Mouse (Mus musculus) kidney, embryonic 15.5 days (tissue): Measurements from ENCODE around the gene Sox13. TPM values are rescaled to one million over a fixed set of nuclear protein-coding genes. Genes with fewer than 3 reads are reported as not detected.

Experiments
- ATAC-seq: fragments of 200-750 bp; cut with Nextera tagmentation; replicated peaks from 2 replicates; pipeline ENCODE4 v1.8.0; 2017; ENCODE audit warnings: moderate TSS enrichment; ENCODE audit not compliant: low FRiP score
- H3K27ac ChIP-seq: fragments of 300-500 bp; sonication (generic); 2 replicates; pipeline ENCODE4 v1.5.1; 2015; ENCODE audit warnings: mild to moderate bottlenecking, inconsistent platforms
- H3K27me3 ChIP-seq: fragments of 300-500 bp; sonication (generic); 2 replicates; pipeline ENCODE4 v1.6.1; 2015; ENCODE audit warnings: inconsistent platforms
- H3K36me3 ChIP-seq: fragments of 300-500 bp; sonication (generic); 2 replicates; pipeline ENCODE4 v1.6.1; 2015; ENCODE audit warnings: inconsistent platforms
- H3K4me1 ChIP-seq: fragments of 300-500 bp; sonication (generic); 2 replicates; pipeline ENCODE4 v1.6.1; 2015; ENCODE audit warnings: inconsistent platforms
- H3K4me2 ChIP-seq: fragments of 300-500 bp; sonication (generic); 2 replicates; pipeline ENCODE4 v1.6.1; 2015; ENCODE audit warnings: moderate library complexity, mild to moderate bottlenecking, inconsistent platforms
- H3K4me3 ChIP-seq: fragments of 300-500 bp; sonication (generic); replicated peaks from 2 replicates; pipeline ENCODE4 v1.5.1; 2015; ENCODE audit warnings: mild to moderate bottlenecking, inconsistent platforms
- H3K9ac ChIP-seq: fragments of 300-500 bp; sonication (generic); 2 replicates; pipeline ENCODE4 v1.6.1; 2015; ENCODE audit warnings: mild to moderate bottlenecking, inconsistent platforms
- H3K9me3 ChIP-seq: fragments of 300-500 bp; sonication (generic); replicated peaks from 2 replicates; pipeline ENCODE4 v1.6.1; 2016; ENCODE audit warnings: inconsistent platforms
- WGBS: fragments of 180-500 bp; shearing (Covaris S2); methylation state at CpG from one replicate; pipeline ENCODE4 v1.1.7; 2015; ENCODE audit warnings: mixed read lengths; 5-methylcytosine and 5-hydroxymethylcytosine counted together
- polyA plus RNA-seq: library from polyadenylated mRNA; unstranded; fragments of >200 nt; fragmentation: Nextera tagmentation; extraction: Ambion mirVana; gene quantifications from 2 replicates; pipeline ENCODE4 v1.2.1, GENCODE M21; 2015

Sox13 gene
- polyA plus RNA-seq, 1 experiment from 2014 or later = 16.2 TPM

DNA sequence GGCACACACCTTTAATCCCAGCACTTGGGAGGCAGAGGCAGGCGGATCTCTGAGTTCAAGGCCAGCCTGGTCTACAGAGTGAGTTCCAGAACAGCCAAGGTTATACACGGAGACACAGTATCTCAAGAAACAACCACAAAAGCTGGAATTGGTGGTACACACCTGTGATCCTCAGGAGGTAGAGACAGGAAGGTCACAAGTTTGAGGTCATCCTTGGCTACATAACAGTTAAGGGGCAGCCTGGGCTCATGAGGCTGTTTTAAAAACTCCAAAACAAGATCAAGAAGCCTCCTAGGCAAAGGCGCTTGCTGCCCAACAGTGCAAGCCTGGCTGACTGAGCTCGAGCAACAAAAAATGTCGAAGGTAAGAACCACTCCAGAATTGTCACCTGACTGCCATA is 27.5 kb downstream of the Sox13 start:
- Histone ChIP-seq H3K9ac (no peak overlapping the region), H3K4me2 (no peak overlapping the region), H3K4me1 (peaks cover 40% of the 10 kb centered on the region), H3K9me3 (no peaks in the 10 kb centered on the region; the same call in 1 of the 2 replicates), H3K27me3 (no peaks in the 10 kb centered on the region), H3K36me3 (peaks cover 19% of the 10 kb centered on the region), H3K4me3 (no peak overlapping the region), H3K27ac (0 out of 2 replicates have a peak overlapping the region, but pooled peaks have one; percentile 87)
- ATAC-seq = no peak
- WGBS = 92% methylated on average over 5 of the region's 5 CpGs

DNA sequence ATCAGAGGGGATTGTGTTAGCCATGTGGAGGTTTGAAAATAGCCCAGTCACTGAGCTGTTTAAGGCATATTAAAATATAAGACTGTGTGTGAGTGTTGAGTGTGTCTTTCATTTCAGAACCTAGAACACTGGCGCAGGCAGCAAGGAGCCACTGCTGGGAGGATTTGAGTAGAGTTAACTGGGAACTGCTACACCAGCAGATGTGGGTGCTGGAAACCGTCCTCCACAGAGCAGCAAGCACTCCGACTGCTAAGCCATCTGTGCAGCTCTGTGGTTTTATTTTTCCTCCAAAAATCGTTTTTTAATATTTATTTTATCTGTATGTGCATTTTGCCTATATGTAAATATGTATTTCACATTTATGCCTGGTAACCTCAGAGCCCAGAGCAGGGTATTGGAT is 29.5 kb downstream of the Sox13 start:
- 72% methylated on average over 4 of the region's 4 CpGs for WGBS
- peaks cover 28% of the 10 kb centered on the region for H3K4me1 ChIP-seq
- H3K4me2 ChIP-seq = no peak overlapping the region
- no peak overlapping the region for H3K9ac ChIP-seq
- H3K27ac ChIP-seq = no peak overlapping the region
- H3K4me3 ChIP-seq = no peak overlapping the region
- ATAC-seq = no peak
- H3K27me3 ChIP-seq = no peaks in the 10 kb centered on the region
- H3K36me3 ChIP-seq = peaks cover 39% of the 10 kb centered on the region
- H3K9me3 ChIP-seq = no peaks in the 10 kb centered on the region; the same call in 1 of the 2 replicates

DNA sequence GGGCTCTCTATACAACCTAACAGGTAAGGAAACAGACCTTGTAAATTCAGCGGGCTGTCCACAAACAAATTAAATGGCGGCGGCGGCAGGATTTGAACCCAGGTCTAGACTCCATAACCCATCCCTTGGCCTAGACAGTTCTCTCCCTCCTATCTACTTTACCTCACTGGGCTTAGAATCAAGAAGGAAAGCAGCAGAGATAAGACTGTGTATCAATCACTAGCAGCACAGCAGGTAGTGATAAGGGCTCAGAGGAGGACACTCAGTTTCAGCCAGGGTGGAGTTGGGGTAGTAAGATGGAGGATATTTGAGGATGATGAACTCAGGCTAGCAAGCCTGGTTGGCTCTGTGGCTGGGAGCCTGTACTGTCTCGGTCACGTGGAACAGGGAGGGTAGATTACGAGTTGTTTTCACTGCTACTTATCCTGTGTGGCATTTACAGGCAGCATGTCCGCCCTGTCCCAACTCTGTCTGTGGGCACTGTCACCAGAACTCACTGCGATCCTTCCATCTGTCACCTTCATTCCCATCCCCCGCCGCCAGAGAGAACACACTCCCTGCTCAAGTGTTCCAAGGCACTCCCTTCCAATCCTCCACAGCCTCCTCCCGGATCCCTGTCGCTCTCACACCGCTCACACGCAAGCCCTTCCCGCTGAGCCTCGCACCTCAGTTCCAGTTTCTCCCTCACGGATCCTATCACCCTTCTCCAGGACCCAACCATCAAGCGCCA is 36.5 kb downstream of the Sox13 start:
- Histone ChIP-seq H3K27me3 (no peaks in the 10 kb centered on the region), H3K9ac (no peak overlapping the region), H3K4me3 (no peak overlapping the region), H3K4me2 (no peak overlapping the region), H3K4me1 (0 out of 2 replicates have a peak, but pooled peaks cover 4% of the 10 kb centered on the region), H3K27ac (no peak overlapping the region), H3K9me3 (no peaks in the 10 kb centered on the region; the same call in 1 of the 2 replicates), H3K36me3 (peaks cover 99% of the 10 kb centered on the region)
- 70% methylated on average over 19 of the region's 19 CpGs for WGBS
- ATAC-seq = no peak

DNA sequence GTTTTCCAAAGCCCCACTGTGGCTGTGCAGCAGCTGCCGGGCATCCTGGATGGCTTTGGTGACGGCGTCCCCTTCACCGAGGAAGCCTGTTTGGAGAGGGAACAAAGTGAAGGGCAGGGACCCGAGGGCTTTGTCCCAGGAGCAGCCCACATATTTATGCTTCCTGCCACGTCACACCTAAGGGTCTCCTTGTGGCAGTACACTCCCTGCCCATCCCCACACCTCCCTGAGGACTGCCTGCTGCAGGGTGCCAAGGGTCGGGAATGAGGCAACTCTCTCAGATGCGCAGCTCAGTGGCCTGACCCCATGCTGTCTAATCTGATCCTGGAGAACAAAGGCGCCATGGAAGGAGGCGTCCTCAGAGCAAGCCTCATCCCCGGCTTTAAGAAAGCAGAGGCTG is 38.0 kb downstream of the Sox13 start:
- WGBS = 66% methylated on average over 11 of the region's 11 CpGs
- H3K9ac ChIP-seq = no peak overlapping the region
- H3K27me3 ChIP-seq = no peaks in the 10 kb centered on the region
- no peak for ATAC-seq
- no peak overlapping the region for H3K4me3 ChIP-seq
- peaks cover 84% of the 10 kb centered on the region for H3K36me3 ChIP-seq
- no peak overlapping the region for H3K27ac ChIP-seq
- H3K4me2 ChIP-seq = no peak overlapping the region
- peaks cover 8% of the 10 kb centered on the region; the same call in 1 of the 2 replicates for H3K4me1 ChIP-seq
- no peaks in the 10 kb centered on the region for H3K9me3 ChIP-seq

DNA sequence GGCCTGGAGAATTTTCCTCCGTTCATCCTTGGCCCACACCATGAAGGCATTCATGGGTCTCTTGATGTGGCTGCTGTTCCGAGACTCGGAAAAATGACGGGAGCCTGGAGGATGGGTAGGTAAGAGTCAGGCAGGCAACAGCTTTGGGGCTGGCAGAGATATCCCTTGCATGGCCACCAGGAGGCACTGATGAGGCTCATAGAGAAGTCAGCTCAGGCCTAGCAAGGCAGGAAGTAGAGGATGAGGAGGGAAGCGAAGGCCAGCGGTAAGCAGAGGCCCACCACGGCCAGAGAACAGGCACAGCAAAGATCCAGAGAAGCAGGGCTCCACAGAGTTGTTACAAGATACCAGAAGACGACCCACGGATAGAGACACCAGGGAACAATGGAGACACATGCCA is 38.7 kb downstream of the Sox13 start:
- Histone ChIP-seq H3K36me3 (peaks cover 77% of the 10 kb centered on the region), H3K27ac (no peak overlapping the region)
- ATAC-seq = no peak

DNA sequence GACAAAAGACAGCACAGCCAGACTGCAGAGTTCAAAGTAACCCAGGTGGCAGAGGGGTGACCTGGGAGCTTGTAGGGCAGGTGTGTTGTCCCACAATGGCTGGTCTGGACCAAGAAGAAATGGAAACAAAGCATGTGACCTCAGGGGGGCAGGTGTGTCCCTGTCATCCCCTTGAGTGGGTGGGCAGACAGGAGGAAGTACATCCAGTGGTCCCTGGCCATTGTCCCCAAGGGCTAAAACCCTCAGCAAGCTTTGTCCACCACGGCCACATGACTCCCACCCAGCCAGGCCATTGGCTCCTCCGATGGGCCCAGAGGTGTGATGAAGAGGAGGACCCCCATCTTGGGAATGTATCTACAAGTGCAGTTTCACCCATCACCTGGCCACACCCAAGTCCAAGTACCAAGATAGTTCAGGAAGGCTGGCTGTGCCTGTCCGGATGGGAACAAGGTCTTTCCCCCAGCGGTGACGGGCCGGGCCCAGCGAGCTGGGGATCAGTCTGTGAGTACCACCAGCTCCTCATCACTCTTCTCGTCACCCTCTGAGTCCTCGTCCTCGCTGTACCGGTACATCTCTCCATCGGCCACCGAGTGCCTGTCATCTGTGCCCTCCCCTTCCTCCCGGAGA is 40.9 kb downstream of the Sox13 start:
- Histone ChIP-seq H3K4me3 (no peak overlapping the region), H3K27me3 (no peaks in the 10 kb centered on the region), H3K27ac (peak overlapping the region; percentile 23; the same call in 1 of the 2 replicates), H3K9ac (no peak overlapping the region), H3K4me1 (peaks cover 26% of the 10 kb centered on the region), H3K36me3 (peaks cover 55% of the 10 kb centered on the region), H3K4me2 (no peak overlapping the region), H3K9me3 (no peaks in the 10 kb centered on the region)
- 94% methylated on average over 14 of the region's 14 CpGs for WGBS
- no peak for ATAC-seq

More for the DNA sequence above, 38.7 kb downstream of the Sox13 start:
- no peaks in the 10 kb centered on the region for H3K27me3 ChIP-seq
- 40% methylated on average over 9 of the region's 9 CpGs for WGBS
- H3K9ac ChIP-seq = no peak overlapping the region
- H3K9me3 ChIP-seq = no peaks in the 10 kb centered on the region
- peaks cover 11% of the 10 kb centered on the region for H3K4me1 ChIP-seq
- no peak overlapping the region for H3K4me3 ChIP-seq
- H3K4me2 ChIP-seq = no peak overlapping the region

DNA sequence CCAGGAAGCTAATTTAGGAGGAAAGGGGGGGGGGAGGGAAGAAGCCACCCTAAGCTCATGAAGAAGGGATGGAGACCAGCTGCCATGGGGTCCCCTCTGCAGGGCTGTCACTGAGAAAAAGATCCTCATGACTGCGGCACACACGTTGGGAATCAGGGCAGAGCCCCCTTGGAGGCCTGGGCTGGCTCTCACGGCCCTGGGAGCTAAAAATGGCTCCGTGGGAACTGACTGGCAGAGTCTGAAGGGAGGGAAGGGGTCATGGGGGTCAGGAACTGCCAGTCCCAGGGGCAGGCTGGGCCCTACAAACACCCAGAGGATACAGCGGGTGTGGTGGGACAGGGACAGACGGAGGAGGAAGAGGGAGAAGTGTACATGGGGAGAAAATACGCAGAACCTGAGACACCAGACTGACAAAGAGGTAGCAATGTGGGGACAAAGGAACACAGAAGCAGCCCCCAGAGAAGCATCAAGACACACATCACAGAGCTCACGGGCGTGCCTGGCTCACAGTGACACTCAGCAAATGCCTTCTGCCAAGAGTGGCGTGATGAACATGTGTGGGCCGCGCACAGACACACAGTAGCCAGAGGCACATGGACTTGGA is 41.5 kb downstream of the Sox13 start:
- Histone ChIP-seq H3K4me2 (no peak overlapping the region), H3K27ac (peak overlapping the region; percentile 23), H3K4me3 (no peak overlapping the region), H3K27me3 (no peaks in the 10 kb centered on the region), H3K9ac (no peak overlapping the region), H3K36me3 (peaks cover 49% of the 10 kb centered on the region), H3K4me1 (peaks cover 32% of the 10 kb centered on the region), H3K9me3 (no peaks in the 10 kb centered on the region)
- 66% methylated on average over 12 of the region's 12 CpGs for WGBS
- ATAC-seq = no peak

DNA sequence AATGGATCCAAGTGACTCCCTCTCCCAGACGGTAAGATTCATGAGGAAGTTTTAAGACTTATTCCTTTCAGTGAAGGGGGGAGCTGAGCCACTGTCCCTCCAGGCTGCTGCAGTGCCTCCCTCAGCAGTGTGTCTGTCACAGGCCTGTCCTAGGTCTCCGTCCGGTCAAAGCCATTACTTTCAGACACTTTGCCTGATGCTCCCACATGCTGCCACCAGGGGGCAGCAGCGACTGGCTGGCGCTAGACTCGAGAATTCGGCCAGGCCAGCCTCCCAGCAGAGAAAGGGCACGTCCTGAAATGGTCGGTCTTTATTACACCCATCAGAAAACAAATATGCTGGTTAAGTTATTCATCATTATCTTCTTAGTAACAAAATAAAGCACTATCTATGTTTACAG is 42.2 kb downstream of the Sox13 start:
- no peaks in the 10 kb centered on the region for H3K9me3 ChIP-seq
- peak overlapping the region; percentile 23; the same call in 1 of the 2 replicates for H3K27ac ChIP-seq
- 7% methylated on average over 9 of the region's 9 CpGs for WGBS
- H3K9ac ChIP-seq = no peak overlapping the region
- no peak overlapping the region for H3K4me3 ChIP-seq
- no peak overlapping the region for H3K4me2 ChIP-seq
- peaks cover 37% of the 10 kb centered on the region for H3K4me1 ChIP-seq
- peaks cover 42% of the 10 kb centered on the region for H3K36me3 ChIP-seq
- no peak for ATAC-seq
- no peaks in the 10 kb centered on the region for H3K27me3 ChIP-seq

DNA sequence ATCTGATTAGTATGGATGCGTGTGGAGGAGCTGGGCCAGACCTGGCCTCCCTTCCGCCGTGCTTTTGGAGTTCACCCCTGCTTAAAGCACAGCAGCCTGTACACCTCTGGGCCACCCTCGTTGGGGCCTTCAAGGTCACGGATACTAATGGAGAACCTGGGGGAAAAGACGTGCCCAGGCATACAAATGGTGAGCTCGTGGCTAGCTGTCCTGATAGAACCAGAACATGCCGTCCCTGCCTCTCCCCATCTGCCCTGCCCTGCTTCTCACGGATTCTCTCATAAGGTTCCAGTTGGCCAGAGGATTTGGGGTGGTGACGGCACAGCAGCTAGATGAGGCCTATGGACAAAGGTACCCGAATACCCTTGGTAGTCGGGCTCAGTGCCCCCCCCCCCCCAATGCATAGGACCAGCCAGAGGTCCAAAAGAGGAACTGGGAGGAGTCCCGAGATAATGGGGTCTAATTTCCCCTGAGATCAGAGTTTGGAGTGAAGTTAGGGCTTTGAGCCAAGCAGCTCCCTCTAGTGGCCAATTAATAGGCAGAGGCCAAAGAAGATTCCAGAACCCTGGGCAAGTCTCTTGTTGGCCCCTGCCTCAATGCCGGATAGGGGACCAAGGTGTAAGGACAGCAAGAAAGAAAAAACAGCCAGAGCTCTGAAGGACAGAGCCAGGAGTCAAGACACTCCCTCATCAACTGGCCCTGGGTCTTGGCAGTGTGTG is 43.7 kb downstream of the Sox13 start:
- Histone ChIP-seq H3K36me3 (peaks cover 27% of the 10 kb centered on the region), H3K4me1 (peaks cover 37% of the 10 kb centered on the region), H3K27me3 (no peaks in the 10 kb centered on the region), H3K27ac (no peak overlapping the region), H3K4me3 (no peak overlapping the region), H3K4me2 (no peak overlapping the region), H3K9me3 (no peaks in the 10 kb centered on the region), H3K9ac (no peak overlapping the region)
- no peak for ATAC-seq
- WGBS = 67% methylated on average over 14 of the region's 14 CpGs

DNA sequence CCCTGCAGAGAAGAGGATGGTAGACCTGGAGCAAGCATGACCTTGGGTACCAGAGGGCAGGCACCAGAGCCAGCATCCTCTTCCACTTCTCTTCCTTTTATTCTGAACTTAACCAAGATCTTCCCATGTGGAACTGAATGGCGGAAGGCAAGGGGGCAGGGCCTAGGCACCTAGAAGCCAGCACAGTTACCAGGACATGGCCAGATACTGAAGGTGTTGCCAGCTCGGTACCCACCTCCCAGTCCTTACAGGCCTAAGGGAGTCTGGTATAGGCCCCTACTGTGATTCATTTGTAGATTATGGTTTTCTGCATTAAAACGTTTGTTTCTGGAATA is 44.2 kb downstream of the Sox13 start:
- no peak overlapping the region for H3K9ac ChIP-seq
- H3K27me3 ChIP-seq = no peaks in the 10 kb centered on the region
- H3K4me2 ChIP-seq = no peak overlapping the region
- ATAC-seq = no peak
- peaks cover 22% of the 10 kb centered on the region for H3K36me3 ChIP-seq
- 73% methylated on average over 3 of the region's 3 CpGs for WGBS
- peak overlapping the region; percentile 13; the same call in 1 of the 2 replicates for H3K27ac ChIP-seq
- H3K9me3 ChIP-seq = no peaks in the 10 kb centered on the region
- no peak overlapping the region for H3K4me3 ChIP-seq
- H3K4me1 ChIP-seq = peaks cover 37% of the 10 kb centered on the region

DNA sequence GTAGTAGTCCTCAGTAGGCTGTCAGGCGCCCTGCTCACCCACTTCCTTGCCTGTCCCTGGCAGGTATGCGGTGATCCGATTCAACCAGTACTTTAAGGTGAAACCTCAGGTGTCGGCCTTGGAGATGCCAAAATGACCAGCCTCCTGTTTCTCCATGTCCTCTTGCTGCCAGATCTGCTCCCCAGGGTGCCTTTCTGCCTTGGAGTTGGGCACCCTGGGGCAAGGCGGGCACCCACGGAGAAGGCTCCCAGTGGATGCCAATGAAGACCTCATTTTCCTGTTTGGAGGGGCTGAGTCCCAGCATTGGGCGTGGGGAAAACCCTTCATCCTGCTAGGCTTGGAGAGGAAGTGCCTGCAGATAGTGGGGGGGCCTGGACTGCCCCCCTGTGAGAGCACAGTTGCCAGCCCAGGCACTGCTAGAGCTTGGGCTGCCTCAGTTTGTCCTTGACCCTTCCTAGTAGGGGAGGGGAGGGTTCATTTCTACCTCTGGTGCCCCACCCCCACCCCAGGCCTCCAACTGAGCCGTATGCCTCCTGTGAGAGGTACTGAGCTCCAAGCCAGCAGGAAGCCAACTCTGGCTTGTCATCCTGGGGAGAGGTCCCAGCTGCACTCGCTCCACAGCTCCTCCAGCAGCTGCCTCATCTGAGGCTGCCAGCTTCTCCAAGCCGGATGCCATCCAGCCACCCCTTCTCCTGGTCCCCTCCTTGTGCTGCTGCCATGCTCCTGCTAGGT is 44.8 kb downstream of the Sox13 start:
- Histone ChIP-seq H3K4me3 (no peak overlapping the region), H3K9me3 (no peaks in the 10 kb centered on the region), H3K36me3 (peaks cover 16% of the 10 kb centered on the region), H3K9ac (no peak overlapping the region), H3K4me2 (no peak overlapping the region), H3K4me1 (peaks cover 37% of the 10 kb centered on the region), H3K27ac (peak overlapping the region; percentile 13; the same call in 1 of the 2 replicates), H3K27me3 (no peaks in the 10 kb centered on the region)
- ATAC-seq = no peak
- WGBS = 68% methylated on average over 10 of the region's 10 CpGs
